Mouse (Mus musculus) thymus, adult 2 months (tissue): Measurements from ENCODE around the gene Lctl. TPM values are rescaled to one million over a fixed set of nuclear protein-coding genes. Genes with fewer than 3 reads are reported as not detected.

Experiments
- DNase-seq: peaks from one replicate; pipeline ENCODE4 v3.0.0; 2021
- H3K27ac ChIP-seq: fragments of 200-500 bp; 2 replicates; pipeline ENCODE4 v1.5.1; 2012; ENCODE audit warnings: low read length, control low read depth; ENCODE audit not compliant: control insufficient read depth, insufficient read depth
- H3K27me3 ChIP-seq: fragments of 200-500 bp; 2 replicates; pipeline ENCODE4 v1.6.1; 2012; ENCODE audit warnings: mild to moderate bottlenecking, low read length, moderate library complexity, mixed read lengths; ENCODE audit not compliant: control insufficient read depth, insufficient read depth
- H3K36me3 ChIP-seq: fragments of 200-500 bp; 2 replicates; pipeline ENCODE4 v1.6.1; 2012; ENCODE audit warnings: mild to moderate bottlenecking, low read length, moderate library complexity; ENCODE audit not compliant: control insufficient read depth, insufficient read depth
- H3K4me1 ChIP-seq: fragments of 200-500 bp; replicated peaks from 2 replicates; pipeline ENCODE4 v1.6.1; 2012; ENCODE audit warnings: low read length; ENCODE audit not compliant: control insufficient read depth, insufficient read depth
- H3K4me3 ChIP-seq: fragments of 200-500 bp; 2 replicates; pipeline ENCODE4 v1.5.1; 2012; ENCODE audit warnings: mild to moderate bottlenecking, low read length, control low read depth, moderate library complexity; ENCODE audit not compliant: control insufficient read depth, insufficient read depth
- CTCF ChIP-seq: fragments of 200-500 bp; IDR thresholded peaks from 2 replicates; pipeline ENCODE4 v1.5.1; 2012; ENCODE audit warnings: mild to moderate bottlenecking, control low read depth, low read length, moderate library complexity, borderline replicate concordance; ENCODE audit not compliant: control insufficient read depth, poor library complexity, insufficient read depth; ENCODE audit errors: extremely low read depth
- POLR2A ChIP-seq: fragments of 200-500 bp; IDR thresholded peaks from 2 replicates; pipeline ENCODE4 v1.6.1; 2012; ENCODE audit warnings: mild to moderate bottlenecking, low read length, control low read depth, moderate library complexity; ENCODE audit not compliant: control insufficient read depth, poor library complexity, insufficient read depth; ENCODE audit errors: extremely low read depth
- WGBS: fragments of 180-500 bp; shearing (Covaris S2); methylation state at CpG from one replicate; pipeline ENCODE4 v1.1.7; 2018; 5-methylcytosine and 5-hydroxymethylcytosine counted together
- polyA plus RNA-seq: library from polyadenylated mRNA; depleted of rRNA; stranded (reverse); fragments of >200 nt; gene quantifications from 2 replicates; pipeline ENCODE4 v1.2.3, GENCODE M21; 2012

The Lctl gene
- polyA plus RNA-seq, 1 experiment: 2.7 TPM

- TF ChIP-seq POLR2A: no peak
- TF ChIP-seq CTCF: no peak
- 35% methylated on average over 7 of the region's 7 CpGs for WGBS
- no peak overlapping the region for H3K4me3 ChIP-seq
- H3K36me3 ChIP-seq: no peaks in the 10 kb centered on the region
- DNase-seq: no peak
- no peaks in the 10 kb centered on the region for H3K27me3 ChIP-seq
- no peak overlapping the region for H3K27ac ChIP-seq
- no peaks in the 10 kb centered on the region for H3K4me1 ChIP-seq
Measured at GRCm38 (mm10) chr9:64078386-64078792, 38.6 kb upstream of the Lctl start.

- H3K36me3 ChIP-seq: no peaks in the 10 kb centered on the region
- no peak for DNase-seq
- no peak overlapping the region for H3K27ac ChIP-seq
- TF ChIP-seq POLR2A (no peak), CTCF (no peak)
- no peaks in the 10 kb centered on the region for H3K27me3 ChIP-seq
- WGBS: 81% methylated on average over 6 of the region's 6 CpGs
- H3K4me1 ChIP-seq: no peaks in the 10 kb centered on the region
- no peak overlapping the region for H3K4me3 ChIP-seq
Measured at GRCm38 (mm10) chr9:64079922-64080321, 37.0 kb upstream of the Lctl start.

- Histone ChIP-seq H3K27ac (no peak overlapping the region), H3K36me3 (no peaks in the 10 kb centered on the region), H3K4me3 (no peak overlapping the region), H3K4me1 (no peaks in the 10 kb centered on the region), H3K27me3 (no peaks in the 10 kb centered on the region)
- WGBS: 79% methylated on average over 7 of the region's 7 CpGs
- no peak for DNase-seq
- TF ChIP-seq CTCF (no peak), POLR2A (no peak)
Measured at GRCm38 (mm10) chr9:64084231-64084630, 32.7 kb upstream of the Lctl start.

- no peaks in the 10 kb centered on the region for H3K27me3 ChIP-seq
- no peak for DNase-seq
- 34% methylated on average over 49 of the region's 49 CpGs for WGBS
- no peak overlapping the region for H3K4me3 ChIP-seq
- H3K4me1 ChIP-seq: no peaks in the 10 kb centered on the region
- TF ChIP-seq CTCF: no peak
- H3K27ac ChIP-seq: no peak overlapping the region
- no peaks in the 10 kb centered on the region for H3K36me3 ChIP-seq
Measured at GRCm38 (mm10) chr9:64084661-64085399, 32.1 kb upstream of the Lctl start.

GRCm38 (mm10) chr9:64085976-64086375 lies 31.0 kb upstream of the Lctl start:
- Histone ChIP-seq H3K36me3 (no peaks in the 10 kb centered on the region), H3K4me1 (no peaks in the 10 kb centered on the region), H3K27me3 (no peaks in the 10 kb centered on the region), H3K27ac (no peak overlapping the region), H3K4me3 (no peak overlapping the region)
- 94% methylated on average over 2 of the region's 2 CpGs for WGBS
- DNase-seq: no peak
- TF ChIP-seq POLR2A (no peak), CTCF (no peak)

GRCm38 (mm10) chr9:64086543-64086942 lies 30.4 kb upstream of the Lctl start:
- H3K4me3 ChIP-seq: no peak overlapping the region
- H3K27ac ChIP-seq: no peak overlapping the region
- TF ChIP-seq POLR2A (no peak), CTCF (no peak)
- WGBS: 91% methylated on average over 6 of the region's 6 CpGs
- no peaks in the 10 kb centered on the region for H3K36me3 ChIP-seq
- no peaks in the 10 kb centered on the region for H3K27me3 ChIP-seq
- no peak for DNase-seq
- no peaks in the 10 kb centered on the region for H3K4me1 ChIP-seq

GRCm38 (mm10) chr9:64087461-64088235 lies 29.3 kb upstream of the Lctl start:
- DNase-seq: peak; percentile 54
- Histone ChIP-seq H3K4me3 (no peak overlapping the region), H3K27ac (no peak overlapping the region), H3K4me1 (no peaks in the 10 kb centered on the region), H3K27me3 (no peaks in the 10 kb centered on the region), H3K36me3 (no peaks in the 10 kb centered on the region)
- WGBS: 70% methylated on average over 5 of the region's 5 CpGs
- TF ChIP-seq POLR2A: no peak
- peak; percentile 52; the same call in 1 of the 2 replicates for TF ChIP-seq CTCF
